Mouse (Mus musculus) left cerebral cortex, adult 9 months (tissue): ENCODE measurements around the gene Otop3.

Experiments
- DNase-seq, 2 experiments: peaks; one replicate each; pipeline ENCODE4 v3.0.0; 2022; ENCODE audit warnings: low spot score in 2 of 2

Otop3 gene

GRCm38 (mm10) chr11:115393721-115394325 lies 59.3 kb downstream of the Otop3 start:
- no peak for DNase-seq
